Mouse (Mus musculus) limb, embryonic 10.5 days (tissue): ENCODE measurements at regions not wholly inside any gene's neighbourhood (a gene's known extent, or its start where the extent isn't known, plus 50 kb on each side); places are given as distances from the start of the nearest gene placed in this dataset.
A peak's percentile ranks its signal among the peaks of the same experiment; 100 is the strongest.

Experiments
- DNase-seq: peaks from one replicate; pipeline ENCODE4 v3.0.0-alpha.2; 2017; ENCODE audit warnings: low spot score
- H3K27ac ChIP-seq: fragments of 300-500 bp; sonication (generic); 2 replicates; pipeline ENCODE4 v1.5.1; 2016; ENCODE audit warnings: mild to moderate bottlenecking
- H3K27me3 ChIP-seq: fragments of 300-500 bp; sonication (generic); 2 replicates; pipeline ENCODE4 v1.6.1; 2016; ENCODE audit warnings: low read depth, mild to moderate bottlenecking; ENCODE audit not compliant: poor library complexity, severe bottlenecking
- H3K36me3 ChIP-seq: fragments of 300-500 bp; sonication (generic); 2 replicates; pipeline ENCODE4 v1.6.1; 2016; ENCODE audit warnings: mild to moderate bottlenecking, moderate library complexity
- H3K4me1 ChIP-seq: fragments of 300-500 bp; sonication (generic); 2 replicates; pipeline ENCODE4 v1.6.1; 2016
- H3K4me3 ChIP-seq: fragments of 300-500 bp; sonication (generic); 2 replicates; pipeline ENCODE4 v1.5.1; 2016; ENCODE audit warnings: mild to moderate bottlenecking, moderate library complexity
- H3K9me3 ChIP-seq: fragments of 300-500 bp; sonication (generic); replicated peaks from 2 replicates; pipeline ENCODE4 v1.6.1; 2016; ENCODE audit warnings: mild to moderate bottlenecking
- WGBS: fragments of 180-500 bp; shearing (Covaris S2); methylation state at CpG from one replicate; pipeline ENCODE4 v1.1.7; 2016; 5-methylcytosine and 5-hydroxymethylcytosine counted together

DNA sequence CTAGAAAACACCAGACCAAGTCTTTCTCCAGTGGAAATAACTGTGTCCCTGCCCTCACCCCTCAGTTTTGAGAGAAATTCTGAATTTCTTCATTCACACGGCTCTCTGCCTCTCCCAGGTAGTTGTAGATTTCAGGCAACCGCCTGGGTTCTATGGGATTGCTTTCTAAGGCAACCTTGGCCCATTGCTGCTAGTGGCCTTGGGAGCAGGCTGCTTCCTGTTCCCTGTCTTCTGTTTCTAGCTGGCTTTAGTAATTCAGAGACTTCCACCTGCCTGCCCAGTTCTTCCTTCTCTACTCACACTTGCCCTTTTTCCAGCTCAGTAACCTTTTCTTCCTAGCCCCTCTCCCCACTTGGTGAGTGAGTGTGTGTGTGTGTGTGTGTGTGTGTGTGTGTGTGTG lies 187.1 kb downstream of the Abcc12 start:
- Histone ChIP-seq H3K9me3 (no peaks in the 10 kb centered on the region), H3K27me3 (no peaks in the 10 kb centered on the region), H3K27ac (no peak overlapping the region), H3K4me1 (peaks cover 14% of the 10 kb centered on the region), H3K36me3 (no peaks in the 10 kb centered on the region), H3K4me3 (no peak overlapping the region)
- no peak for DNase-seq
- WGBS: 83% methylated on average over 2 of the region's 2 CpGs

DNA sequence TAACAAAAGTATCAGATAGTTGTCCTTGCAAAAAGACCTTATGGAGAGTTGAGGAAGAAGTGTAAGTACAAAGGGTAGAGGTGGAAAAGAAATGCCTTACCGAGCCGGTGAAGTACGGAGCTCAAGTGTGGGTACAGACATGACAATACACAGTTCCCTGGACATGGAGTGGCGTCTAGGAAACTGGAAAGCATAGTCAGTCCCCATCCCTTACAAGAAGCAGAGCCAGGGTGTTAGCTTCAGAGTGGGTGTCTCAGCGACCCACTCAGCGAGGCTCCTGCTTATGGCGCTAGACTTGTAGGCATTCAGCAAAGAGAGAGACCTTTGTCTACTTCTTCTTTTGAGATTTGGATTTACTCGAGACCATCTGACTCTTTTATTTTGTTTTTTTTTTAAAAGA lies 189.8 kb downstream of the Abcc12 start:
- no peaks in the 10 kb centered on the region for H3K27me3 ChIP-seq
- no peak for DNase-seq
- no peak overlapping the region for H3K4me3 ChIP-seq
- H3K9me3 ChIP-seq: no peaks in the 10 kb centered on the region
- no peaks in the 10 kb centered on the region for H3K36me3 ChIP-seq
- no peak overlapping the region for H3K27ac ChIP-seq
- WGBS: 93% methylated on average over 8 of the region's 8 CpGs
- peaks cover 14% of the 10 kb centered on the region for H3K4me1 ChIP-seq

DNA sequence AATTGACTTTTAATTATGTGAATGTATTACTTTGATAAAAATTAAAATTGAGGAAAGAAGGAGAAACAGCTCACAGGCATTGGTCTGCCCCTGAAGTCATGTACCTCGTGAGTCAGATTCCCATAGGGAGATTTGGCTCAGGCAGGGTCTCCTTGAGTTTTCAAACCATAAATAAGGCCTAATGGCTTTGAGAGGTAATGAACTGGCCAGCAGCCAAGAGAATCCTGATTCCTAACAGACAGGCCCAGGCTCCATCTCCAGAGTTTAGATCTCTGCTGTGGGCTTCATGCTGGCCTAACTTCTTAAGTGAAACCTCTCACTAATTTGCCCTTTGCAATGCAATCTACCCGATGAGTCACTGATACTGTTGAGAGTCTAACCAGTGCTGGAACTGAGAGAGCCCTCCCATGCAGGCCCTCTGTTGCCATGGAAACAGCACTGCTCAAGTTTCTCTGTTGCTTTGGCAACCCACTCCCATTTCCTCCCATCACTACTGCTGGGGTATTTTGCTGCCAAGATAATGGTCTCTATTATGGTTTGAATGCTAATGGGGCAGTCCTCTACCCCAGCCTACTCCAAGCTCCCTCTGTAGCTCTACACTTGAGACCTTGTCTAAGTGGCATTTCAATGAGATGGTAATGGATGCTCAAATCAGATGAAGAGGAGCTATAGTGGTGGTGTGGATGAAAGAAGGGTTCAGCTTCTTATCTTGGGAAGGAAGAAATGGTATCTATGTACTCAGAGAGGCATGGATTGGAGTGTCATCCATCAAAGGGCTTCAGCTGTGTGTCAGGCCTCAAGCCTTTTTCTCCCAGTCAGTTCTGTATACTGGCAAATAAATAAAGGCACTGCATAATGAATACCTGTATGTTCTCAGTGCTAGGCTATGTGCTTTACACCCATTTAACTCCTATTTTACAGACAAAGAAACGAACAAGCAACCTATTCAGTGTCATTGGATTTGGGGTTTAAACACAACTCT lies 190.5 kb downstream of the Abcc12 start:
- WGBS: 52% methylated on average over 3 of the region's 3 CpGs
- no peaks in the 10 kb centered on the region for H3K9me3 ChIP-seq
- no peaks in the 10 kb centered on the region for H3K36me3 ChIP-seq
- H3K4me1 ChIP-seq: peaks cover 14% of the 10 kb centered on the region
- H3K4me3 ChIP-seq: no peak overlapping the region
- peak; percentile 59 for DNase-seq
- no peaks in the 10 kb centered on the region for H3K27me3 ChIP-seq
- H3K27ac ChIP-seq: peak overlapping the region; percentile 42; the same call in 1 of the 2 replicates

DNA sequence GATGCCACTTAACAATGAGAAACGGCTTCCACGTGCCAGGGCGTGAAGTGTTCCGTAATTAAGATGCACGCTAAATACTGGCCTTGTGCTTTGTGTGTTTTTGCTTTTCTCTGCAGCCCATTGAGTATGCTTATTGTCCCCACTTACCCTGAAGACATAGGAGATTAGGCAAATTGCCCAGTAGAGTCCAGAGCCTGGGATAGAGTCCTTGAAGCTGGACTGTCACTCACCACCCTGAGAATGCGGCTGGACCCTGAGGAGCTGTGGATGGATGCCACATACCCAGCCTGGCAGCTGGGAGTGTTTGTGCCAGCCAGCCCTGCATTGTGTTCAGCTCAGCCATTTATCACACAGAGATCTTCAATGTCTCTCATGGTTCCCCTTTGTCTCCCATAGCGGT lies 195.2 kb downstream of the Abcc12 start:
- Histone ChIP-seq H3K4me3 (no peak overlapping the region), H3K36me3 (no peaks in the 10 kb centered on the region), H3K27me3 (no peaks in the 10 kb centered on the region), H3K9me3 (no peaks in the 10 kb centered on the region), H3K27ac (no peak overlapping the region), H3K4me1 (peaks cover 12% of the 10 kb centered on the region)
- no peak for DNase-seq
- WGBS: 91% methylated on average over 7 of the region's 7 CpGs

DNA sequence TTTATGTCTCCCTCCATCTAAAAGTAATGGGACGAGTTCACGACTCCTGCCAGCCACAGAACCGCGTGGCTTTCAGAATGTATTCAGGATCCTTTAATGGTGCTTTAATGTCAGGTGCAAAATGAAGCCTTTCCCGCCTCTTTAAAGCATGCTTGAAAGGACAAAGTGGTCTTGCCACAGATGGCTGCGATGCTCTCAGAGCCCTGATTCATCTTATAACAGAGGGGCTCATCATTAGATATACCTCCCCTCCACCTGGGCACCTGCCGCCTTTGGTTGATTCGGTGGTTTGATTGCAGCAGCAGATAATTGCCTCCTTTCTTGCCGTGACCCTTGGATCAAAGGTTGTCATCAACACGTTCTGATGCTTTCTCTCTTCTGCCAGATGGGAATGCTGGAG lies 198.5 kb downstream of the Abcc12 start:
- H3K27me3 ChIP-seq: no peaks in the 10 kb centered on the region
- no peaks in the 10 kb centered on the region for H3K36me3 ChIP-seq
- no peak for DNase-seq
- no peaks in the 10 kb centered on the region for H3K9me3 ChIP-seq
- 88% methylated on average over 10 of the region's 10 CpGs for WGBS
- no peak overlapping the region for H3K27ac ChIP-seq
- H3K4me3 ChIP-seq: no peak overlapping the region
- no peaks in the 10 kb centered on the region for H3K4me1 ChIP-seq

DNA sequence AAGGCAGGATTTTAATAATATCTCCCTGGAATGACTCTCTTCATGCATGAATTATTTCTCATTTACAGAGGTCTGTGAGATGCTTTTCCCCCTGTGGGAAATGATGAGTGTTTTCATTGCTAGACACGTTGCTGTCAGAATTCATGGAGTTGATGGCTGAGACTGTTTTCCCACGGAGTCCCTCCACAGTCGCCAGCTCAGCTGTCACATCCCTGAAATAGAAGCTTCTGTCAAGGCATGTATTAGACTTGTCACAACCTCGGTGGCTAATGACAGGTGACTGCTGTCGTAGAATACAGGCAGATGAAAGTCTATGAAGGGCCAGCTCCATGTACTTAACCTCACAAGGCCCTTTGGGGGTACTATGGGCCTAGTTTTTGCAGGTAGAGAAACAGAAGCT lies 212.4 kb downstream of the Abcc12 start:
- no peak overlapping the region for H3K27ac ChIP-seq
- H3K9me3 ChIP-seq: no peaks in the 10 kb centered on the region
- no peak for DNase-seq
- no peak overlapping the region for H3K4me3 ChIP-seq
- H3K4me1 ChIP-seq: no peaks in the 10 kb centered on the region
- H3K27me3 ChIP-seq: no peaks in the 10 kb centered on the region
- H3K36me3 ChIP-seq: no peaks in the 10 kb centered on the region
- 73% methylated on average over 5 of the region's 5 CpGs for WGBS

GRCm38 (mm10) chr8:86366636-86367035 lies 213.8 kb downstream of the Abcc12 start:
- Histone ChIP-seq H3K4me1 (no peaks in the 10 kb centered on the region), H3K9me3 (no peaks in the 10 kb centered on the region), H3K4me3 (no peak overlapping the region), H3K36me3 (no peaks in the 10 kb centered on the region), H3K27ac (no peak overlapping the region), H3K27me3 (no peaks in the 10 kb centered on the region)
- WGBS: 92% methylated on average over 4 of the region's 4 CpGs
- DNase-seq: no peak

GRCm38 (mm10) chr8:86365726-86366125 lies 214.8 kb downstream of the Abcc12 start:
- Histone ChIP-seq H3K9me3 (no peaks in the 10 kb centered on the region), H3K4me1 (no peaks in the 10 kb centered on the region), H3K27ac (no peak overlapping the region), H3K4me3 (no peak overlapping the region), H3K27me3 (no peaks in the 10 kb centered on the region), H3K36me3 (no peaks in the 10 kb centered on the region)
- DNase-seq: no peak
- 89% methylated on average over 5 of the region's 5 CpGs for WGBS

GRCm38 (mm10) chr8:86364898-86365297 lies 215.6 kb downstream of the Abcc12 start:
- H3K4me3 ChIP-seq: no peak overlapping the region
- 63% methylated on average over 2 of the region's 2 CpGs for WGBS
- no peak for DNase-seq
- H3K36me3 ChIP-seq: no peaks in the 10 kb centered on the region
- no peaks in the 10 kb centered on the region for H3K9me3 ChIP-seq
- H3K27ac ChIP-seq: no peak overlapping the region
- no peaks in the 10 kb centered on the region for H3K27me3 ChIP-seq
- no peaks in the 10 kb centered on the region for H3K4me1 ChIP-seq

- Histone ChIP-seq H3K27ac (no peak overlapping the region), H3K4me3 (no peak overlapping the region), H3K9me3 (no peaks in the 10 kb centered on the region), H3K27me3 (no peaks in the 10 kb centered on the region), H3K4me1 (peaks cover 5% of the 10 kb centered on the region; the same call in 1 of the 2 replicates), H3K36me3 (no peaks in the 10 kb centered on the region)
- 76% methylated on average over 2 of the region's 2 CpGs for WGBS
- DNase-seq: no peak
These were observed 220.2 kb downstream of the Abcc12 start for GRCm38 (mm10) chr8:86360283-86360682.

DNA sequence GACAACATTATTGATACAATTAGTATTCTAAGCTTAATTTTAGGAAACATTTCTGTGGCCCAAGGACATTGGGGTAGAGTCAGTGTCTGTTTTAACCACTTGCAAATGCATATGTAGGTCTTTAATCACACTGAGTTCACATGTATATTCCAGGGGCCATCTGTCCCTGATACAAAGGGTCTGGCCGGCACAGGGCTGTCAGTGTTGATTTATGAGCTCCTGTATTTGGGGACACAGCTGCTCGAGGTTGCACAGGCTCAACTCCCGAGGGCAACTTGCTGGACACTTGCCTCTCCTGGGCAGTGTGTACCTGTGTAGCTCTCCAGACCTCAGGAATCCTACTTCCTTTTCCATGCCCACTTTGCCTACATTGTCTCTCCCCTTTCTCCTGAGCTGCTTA lies 221.0 kb downstream of the Abcc12 start:
- no peak for DNase-seq
- no peaks in the 10 kb centered on the region for H3K36me3 ChIP-seq
- H3K27me3 ChIP-seq: no peaks in the 10 kb centered on the region
- H3K9me3 ChIP-seq: no peaks in the 10 kb centered on the region
- H3K27ac ChIP-seq: no peak overlapping the region
- H3K4me1 ChIP-seq: peaks cover 5% of the 10 kb centered on the region; the same call in 1 of the 2 replicates
- WGBS: 8% methylated on average over 3 of the region's 3 CpGs
- H3K4me3 ChIP-seq: no peak overlapping the region

GRCm38 (mm10) chr8:86353816-86354215 lies 226.7 kb downstream of the Abcc12 start:
- DNase-seq: no peak
- 87% methylated on average over 3 of the region's 3 CpGs for WGBS
- Histone ChIP-seq H3K4me3 (no peak overlapping the region), H3K36me3 (no peaks in the 10 kb centered on the region), H3K9me3 (no peaks in the 10 kb centered on the region), H3K4me1 (no peaks in the 10 kb centered on the region), H3K27me3 (no peaks in the 10 kb centered on the region), H3K27ac (no peak overlapping the region)

- no peaks in the 10 kb centered on the region for H3K27me3 ChIP-seq
- H3K27ac ChIP-seq: no peak overlapping the region
- 81% methylated on average over 7 of the region's 7 CpGs for WGBS
- no peaks in the 10 kb centered on the region for H3K4me1 ChIP-seq
- H3K36me3 ChIP-seq: no peaks in the 10 kb centered on the region
- H3K9me3 ChIP-seq: no peaks in the 10 kb centered on the region
- DNase-seq: no peak
- H3K4me3 ChIP-seq: no peak overlapping the region
These were observed 228.8 kb downstream of the Abcc12 start for GRCm38 (mm10) chr8:86351545-86352190.
